8 mouse cellular contexts compared by ENCODE assay signal in genomic region chr14:59200711-59201603, GRCm38 (mm10). TPM values are rescaled to one million over a fixed set of nuclear protein-coding genes. Genes with fewer than 3 reads are reported as not detected.
DNase-seq lines count a peak whose midpoint lies in the region; ATAC-seq lines count a peak whose summit lies in the region.

Rcbtb1 (plus strand) TSS chr14:59201209.

- H3K27me3 ChIP-seq in hindbrain, embryonic 14.5 days (ENCODE audit: control insufficient read depth, insufficient read depth, low read length), result no peaks in the 10 kb centered on the region

- peak within 1 kb of the TSS; percentile 97 for H3K27ac ChIP-seq in hindbrain, embryonic 14.5 days

- peaks cover 34% of the 10 kb centered on the region for H3K4me1 ChIP-seq in hindbrain, embryonic 14.5 days (replicated peaks; ENCODE audit: control insufficient read depth, insufficient read depth, low read length)

- WGBS in hindbrain, embryonic 14.5 days, result under 1% methylated on average over 65 of the region's 96 CpGs

- H3K9me3 ChIP-seq in hindbrain, embryonic 14.5 days (ENCODE audit: control insufficient read depth, low read length), result no peaks in the 10 kb centered on the region

- H3K4me3 ChIP-seq in hindbrain, embryonic 14.5 days (replicated peaks; ENCODE audit: low read length), result peak within 1 kb of the TSS; percentile 63

- ATAC-seq in hindbrain, embryonic 14.5 days (ENCODE audit: low FRiP score), result peak; percentile 96

- H3K36me3 ChIP-seq in hindbrain, embryonic 14.5 days (replicated peaks; ENCODE audit: control insufficient read depth, insufficient read depth), result no peaks in the 10 kb centered on the region

- H3K4me2 ChIP-seq in hindbrain, embryonic 14.5 days (replicated peaks), result peak within 1 kb of the TSS; percentile 89

- peak within 1 kb of the TSS; percentile 78 for H3K9ac ChIP-seq in hindbrain, embryonic 14.5 days

- peak; percentile 90 for DNase-seq in R1 (ENCODE audit: low read depth, low spot score)
- DNase-seq in cerebellum, postnatal 25 days, result peak; percentile 96
- peak; percentile 82 to 87 for DNase-seq in frontal cortex, postnatal 25 days (ENCODE audit: low spot score in 2 of 2)
- DNase-seq in hindbrain, embryonic 14.5 days (ENCODE audit: low spot score), result peak; percentile 93
- DNase-seq in layer of hippocampus, postnatal 36 days, result peak; percentile 92 to 93
- DNase-seq in lung, postnatal 36 days, result peak; percentile 96
- DNase-seq in retina, postnatal 1 day, result peak; percentile 95
- DNase-seq in urinary bladder, adult 18-20 months (ENCODE audit: low spot score in 2 of 2), result peak; percentile 83 to 91

RNA-seq across cellular contexts. Expression of gene Rcbtb1, which starts in this region (rescaled TPM):
- 47.9 and 51.9 TPM in 2 replicates for polyA plus RNA-seq in hindbrain, embryonic 14.5 days (2014; fragmentation: Nextera tagmentation; extraction: Ambion mirVana)
- total RNA-seq in layer of hippocampus, postnatal 36 days (2021), result 10 to 100 TPM; 34.5 to 35.1 TPM

Comparison
In these comparisons a context has a peak if more than half of its experiments do, and no peak if none do; other contexts are left out.
1. Peak in every context shown above with its lines: DNase-seq, ATAC-seq, H3K4me3 ChIP-seq and H3K27ac ChIP-seq.